Mouse (Mus musculus) layer of hippocampus, adult 11-12 months (tissue): Measurements from ENCODE around the gene Gm21992.

Experiments
- DNase-seq: peaks from one replicate; pipeline ENCODE4 v3.0.0; 2022; ENCODE audit warnings: low spot score

Gm21992 gene

DNA sequence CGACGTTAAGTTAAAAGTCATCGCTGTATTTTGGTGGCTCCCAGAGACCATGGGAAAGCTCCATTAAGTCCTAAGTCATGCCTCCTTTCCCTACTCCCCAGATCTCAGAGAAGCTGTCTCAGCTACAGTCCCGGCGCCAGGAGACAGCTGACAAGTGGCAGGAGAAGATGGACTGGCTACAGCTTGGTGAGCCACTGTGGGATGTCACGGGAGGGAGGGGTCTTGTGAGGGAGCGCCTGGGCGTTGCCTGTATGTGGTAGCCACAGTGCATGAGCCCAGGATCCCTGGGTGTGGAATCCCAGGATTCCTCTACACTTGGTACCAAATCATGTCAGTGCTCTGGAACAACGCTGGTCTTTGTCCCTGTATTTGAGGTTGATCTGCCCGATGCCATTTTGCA is 62.9 kb downstream of the Gm21992 start:
- no peak for DNase-seq

DNA sequence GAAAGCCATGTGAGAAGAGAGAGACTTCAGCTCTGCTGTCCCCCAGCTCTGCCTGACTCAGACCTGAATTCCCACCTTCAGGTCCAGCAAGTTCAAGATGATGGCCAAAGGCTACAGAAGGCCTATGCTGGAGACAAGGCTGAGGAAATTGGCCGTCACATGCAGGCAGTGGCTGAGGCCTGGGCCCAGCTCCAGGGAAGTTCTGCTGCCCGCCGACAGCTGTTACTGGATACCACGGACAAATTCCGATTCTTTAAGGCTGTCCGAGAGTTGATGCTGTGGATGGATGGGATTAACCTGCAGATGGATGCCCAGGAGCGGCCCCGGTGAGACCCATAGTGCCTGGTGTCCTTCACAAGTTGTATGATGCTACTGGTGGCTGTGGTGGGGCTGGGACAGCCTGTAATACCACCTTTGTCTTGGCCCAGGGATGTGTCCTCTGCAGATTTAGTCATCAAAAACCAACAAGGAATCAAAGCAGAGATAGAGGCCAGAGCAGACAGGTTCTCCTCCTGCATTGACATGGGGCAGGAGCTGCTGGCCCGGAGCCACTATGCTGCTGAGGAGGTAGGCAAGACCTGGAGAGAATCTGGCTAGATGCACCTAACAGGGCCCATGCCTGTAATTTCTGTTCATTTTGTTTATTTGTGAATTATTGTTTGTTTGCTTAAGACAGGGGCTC is 63.6 kb downstream of the Gm21992 start:
- DNase-seq: no peak

DNA sequence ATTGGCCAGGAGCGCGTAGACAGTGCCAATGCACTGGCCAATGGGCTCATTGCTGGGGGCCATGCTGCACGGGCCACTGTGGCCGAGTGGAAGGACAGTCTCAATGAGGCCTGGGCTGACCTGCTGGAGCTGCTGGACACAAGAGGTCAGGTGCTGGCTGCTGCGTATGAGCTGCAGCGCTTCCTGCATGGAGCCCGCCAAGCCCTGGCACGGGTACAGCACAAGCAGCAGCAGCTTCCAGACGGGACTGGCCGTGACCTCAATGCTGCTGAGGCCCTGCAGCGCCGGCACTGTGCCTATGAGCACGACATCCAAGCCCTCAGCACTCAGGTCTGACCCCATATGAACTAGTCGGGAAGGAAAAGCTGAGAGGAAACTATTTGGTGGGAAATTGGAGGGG is 64.8 kb downstream of the Gm21992 start:
- DNase-seq: no peak

DNA sequence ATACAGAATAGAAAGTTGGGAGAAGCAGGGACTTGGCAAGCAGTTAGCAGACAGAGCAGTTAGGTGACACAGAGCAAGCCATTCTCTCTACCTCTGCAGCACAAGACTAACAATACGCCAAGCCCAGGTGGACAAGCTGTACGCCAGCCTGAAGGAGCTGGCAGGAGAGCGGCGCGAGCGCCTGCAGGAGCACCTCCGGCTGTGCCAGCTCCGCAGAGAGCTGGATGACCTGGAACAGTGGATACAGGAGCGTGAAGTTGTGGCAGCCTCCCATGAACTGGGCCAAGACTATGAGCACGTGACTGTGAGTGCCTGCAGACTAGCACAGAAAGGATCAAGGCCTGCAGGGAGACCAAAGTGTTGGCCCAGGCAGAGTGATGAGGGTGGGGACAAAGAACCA is 65.7 kb downstream of the Gm21992 start:
- DNase-seq: no peak

DNA sequence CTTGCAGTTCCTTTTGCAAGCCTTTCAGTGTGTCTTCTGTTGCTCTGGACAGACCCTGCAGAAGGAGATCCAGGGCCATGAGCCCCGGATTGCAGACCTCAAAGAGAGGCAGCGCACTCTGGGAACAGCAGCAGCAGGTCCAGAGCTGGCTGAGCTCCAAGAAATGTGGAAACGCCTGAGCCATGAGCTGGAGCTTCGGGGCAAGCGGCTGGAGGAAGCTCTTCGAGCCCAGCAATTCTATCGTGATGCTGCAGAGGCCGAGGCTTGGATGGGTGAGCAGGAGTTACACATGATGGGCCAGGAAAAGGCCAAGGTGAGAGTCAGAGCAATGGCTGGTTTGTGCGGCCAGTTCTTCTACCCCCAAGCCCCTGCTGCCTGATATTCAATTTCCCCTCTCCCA is 66.4 kb downstream of the Gm21992 start:
- DNase-seq: no peak

DNA sequence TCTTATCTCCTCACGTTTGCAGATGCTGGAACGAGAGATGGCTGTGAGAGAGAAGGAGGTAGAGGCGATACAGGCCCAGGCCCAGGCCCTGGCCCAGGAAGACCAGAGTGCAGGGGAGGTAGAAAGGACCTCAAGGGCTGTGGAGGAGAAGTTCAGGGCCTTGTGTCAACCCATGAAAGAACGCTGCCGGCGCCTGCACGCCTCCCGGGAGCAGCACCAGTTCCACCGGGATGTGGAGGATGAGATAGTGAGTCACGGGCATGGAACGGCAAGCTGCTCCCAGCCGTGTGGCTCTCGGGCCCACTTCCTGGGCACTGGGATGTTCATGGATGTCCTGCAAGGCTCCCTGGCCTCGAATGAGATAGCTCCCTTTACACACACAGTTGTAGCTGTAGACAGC is 67.4 kb downstream of the Gm21992 start:
- no peak for DNase-seq

DNA sequence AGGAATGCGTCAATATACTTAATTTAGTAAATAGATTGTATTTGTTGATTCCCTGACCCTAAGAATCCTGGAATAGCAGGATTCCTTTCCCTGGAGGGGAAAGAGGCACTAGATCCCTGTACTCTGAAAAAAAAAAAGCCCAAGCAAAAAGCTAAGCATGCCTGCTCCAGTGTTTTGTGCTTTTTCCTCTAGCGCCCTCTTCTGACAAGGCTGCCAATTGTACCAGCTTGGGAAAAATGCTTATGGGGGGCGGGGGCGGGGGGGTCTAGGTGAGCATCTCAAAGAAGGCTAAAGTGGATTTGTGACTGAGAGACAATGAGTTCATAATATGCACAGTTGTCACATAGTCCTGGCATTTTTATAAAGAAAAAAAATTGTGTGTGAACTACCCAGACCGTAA is 67.9 kb downstream of the Gm21992 start:
- DNase-seq: no peak

DNA sequence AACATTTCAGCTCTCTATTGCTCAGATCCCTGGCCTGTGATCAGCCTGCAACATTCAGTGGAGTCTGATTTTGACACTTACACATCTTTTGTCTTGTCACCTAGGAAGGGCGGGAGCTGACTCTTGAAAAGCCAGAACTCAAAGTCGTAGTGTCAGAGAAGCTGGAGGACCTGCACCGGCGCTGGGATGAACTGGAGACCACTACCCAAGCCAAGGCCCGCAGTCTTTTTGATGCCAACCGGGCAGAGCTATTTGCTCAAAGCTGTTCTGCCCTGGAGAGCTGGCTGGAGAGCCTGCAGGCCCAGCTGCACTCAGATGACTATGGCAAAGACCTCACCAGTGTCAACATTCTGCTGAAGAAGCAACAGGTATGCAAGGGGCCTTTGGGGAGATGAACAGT is 69.2 kb downstream of the Gm21992 start:
- DNase-seq: no peak

DNA sequence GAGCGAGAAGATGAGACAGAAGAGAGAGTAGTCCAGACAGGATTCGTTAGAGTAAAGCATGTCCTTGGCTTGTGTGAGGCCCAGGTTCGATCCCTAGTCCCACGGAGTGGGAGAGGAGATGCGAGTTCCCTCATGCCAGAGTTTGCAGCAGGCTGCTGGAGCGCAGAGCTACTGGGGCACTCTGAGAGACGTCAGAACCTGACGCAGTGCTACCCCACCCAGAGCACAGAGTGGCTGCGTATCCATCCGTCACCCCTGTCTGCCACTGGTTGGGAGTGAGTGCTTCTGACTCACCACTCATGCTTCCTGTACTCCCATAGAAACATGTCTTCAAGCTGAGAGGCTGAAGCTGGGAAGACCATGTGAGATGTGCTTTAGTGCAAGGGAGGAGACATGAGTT is 69.9 kb downstream of the Gm21992 start:
- no peak for DNase-seq

DNA sequence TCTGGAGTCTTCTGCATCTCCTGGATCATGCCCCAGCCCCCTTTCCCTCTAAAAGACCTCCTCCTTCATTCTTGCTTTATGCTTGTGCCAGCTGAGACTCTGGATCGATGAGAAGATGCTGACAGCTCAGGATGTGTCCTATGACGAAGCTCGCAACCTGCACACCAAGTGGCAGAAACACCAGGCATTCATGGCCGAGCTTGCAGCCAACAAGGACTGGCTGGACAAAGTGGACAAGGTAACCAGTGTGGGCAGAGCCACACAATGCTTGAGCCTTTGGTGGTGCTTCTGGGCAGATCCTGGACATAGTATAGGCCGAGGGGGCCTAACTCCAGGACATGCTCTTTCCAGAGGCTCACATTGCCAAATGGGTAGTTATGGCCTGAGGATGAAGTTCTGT is 71.7 kb downstream of the Gm21992 start:
- DNase-seq: no peak

DNA sequence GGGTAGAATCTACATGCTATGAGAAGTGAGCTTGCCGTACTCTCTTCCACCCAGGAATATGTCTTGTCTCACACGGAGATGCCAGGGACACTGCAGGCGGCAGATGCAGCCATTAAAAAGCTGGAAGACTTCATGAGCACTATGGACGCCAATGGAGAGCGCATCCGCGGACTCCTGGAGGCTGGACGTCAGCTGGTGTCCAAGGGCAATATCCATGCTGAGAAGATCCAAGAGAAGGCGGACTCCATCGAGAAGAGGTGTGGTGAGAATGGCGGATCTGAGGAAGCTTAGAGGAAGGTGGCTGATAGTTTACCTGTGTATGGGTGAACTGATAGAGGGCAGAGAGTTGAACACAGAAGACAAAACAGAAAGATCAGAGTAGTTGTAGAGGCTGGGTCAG is 72.4 kb downstream of the Gm21992 start:
- no peak for DNase-seq

DNA sequence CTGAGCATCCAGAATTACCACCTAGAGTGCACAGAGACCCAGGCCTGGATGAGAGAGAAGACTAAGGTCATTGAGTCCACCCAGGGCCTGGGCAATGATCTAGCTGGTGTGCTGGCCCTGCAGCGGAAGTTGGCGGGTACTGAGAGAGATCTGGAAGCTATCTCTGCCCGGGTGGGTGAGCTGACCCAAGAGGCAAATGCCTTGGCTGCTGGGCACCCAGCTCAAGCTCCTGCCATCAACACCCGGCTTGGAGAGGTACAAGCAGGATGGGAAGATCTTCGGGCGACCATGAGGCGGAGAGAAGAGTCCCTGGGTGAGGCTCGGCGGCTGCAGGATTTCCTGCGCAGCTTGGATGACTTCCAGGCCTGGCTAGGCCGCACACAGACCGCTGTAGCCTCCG is 73.5 kb downstream of the Gm21992 start:
- DNase-seq: no peak

DNA sequence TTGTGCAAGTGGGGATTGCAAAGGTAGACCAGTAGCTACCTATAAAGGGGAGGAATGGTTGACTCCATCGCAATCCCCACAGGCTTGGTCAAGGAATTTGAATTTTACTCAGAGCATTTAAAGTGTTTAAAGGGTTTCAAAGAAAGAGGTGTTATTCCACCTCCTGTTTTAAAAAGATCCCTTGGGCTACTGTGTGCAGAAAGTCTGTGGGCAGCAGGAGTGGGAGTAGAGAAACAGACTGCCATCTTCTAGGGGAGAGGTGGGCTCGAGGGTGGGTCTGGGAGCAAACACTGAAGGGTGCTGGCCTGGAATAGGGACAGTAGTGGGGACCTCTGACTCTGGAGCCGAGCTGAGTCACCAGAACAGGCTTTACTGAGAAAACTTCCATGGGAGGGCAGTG is 78.4 kb downstream of the Gm21992 start:
- DNase-seq: no peak

DNA sequence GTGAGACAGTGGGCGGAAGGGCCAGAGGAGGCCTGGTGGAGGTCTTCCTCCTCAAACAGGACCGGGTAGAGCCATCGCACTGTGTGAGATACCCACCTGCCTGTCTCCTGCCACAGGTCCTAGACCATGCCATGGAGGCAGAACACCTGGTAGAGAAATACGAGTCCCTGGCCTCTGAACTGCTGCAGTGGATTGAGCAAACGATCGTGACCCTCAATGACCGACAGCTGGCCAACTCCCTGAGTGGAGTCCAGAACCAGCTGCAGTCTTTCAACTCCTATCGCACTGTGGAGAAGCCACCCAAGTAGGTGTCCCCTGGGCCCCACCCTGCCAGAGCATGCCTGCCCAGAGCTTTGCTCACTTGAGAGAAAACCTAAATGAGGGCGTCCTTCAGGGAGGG is 82.2 kb downstream of the Gm21992 start:
- DNase-seq: no peak

DNA sequence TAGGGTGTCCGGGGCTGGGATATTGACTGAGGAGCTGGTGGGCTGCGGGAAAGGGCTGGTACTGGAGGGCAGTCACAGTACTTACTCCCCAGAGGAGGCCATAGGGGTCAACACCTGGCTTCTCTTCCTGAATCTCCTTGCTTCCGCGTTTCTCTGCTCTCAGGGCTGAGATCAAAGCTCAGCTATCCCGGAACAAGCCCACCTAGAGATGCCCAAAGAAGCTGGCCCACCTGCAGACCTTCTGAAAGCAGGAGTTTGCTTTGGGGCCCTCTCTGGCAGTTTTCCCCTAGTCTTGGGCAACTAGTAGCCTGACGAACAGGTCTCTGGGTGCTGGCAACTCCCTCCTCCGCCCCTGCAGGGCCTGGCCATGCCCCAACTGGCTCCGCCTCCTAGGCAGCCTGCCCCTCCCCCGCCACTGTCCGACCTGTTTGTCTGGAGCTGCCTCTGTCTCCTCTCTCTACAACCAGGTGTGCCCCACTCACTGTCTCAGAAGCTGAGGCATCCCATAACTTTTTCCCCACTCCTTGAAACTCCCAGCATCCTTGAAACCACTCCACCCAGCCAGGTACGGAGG is 90.7 kb downstream of the Gm21992 start:
- DNase-seq: no peak

DNA sequence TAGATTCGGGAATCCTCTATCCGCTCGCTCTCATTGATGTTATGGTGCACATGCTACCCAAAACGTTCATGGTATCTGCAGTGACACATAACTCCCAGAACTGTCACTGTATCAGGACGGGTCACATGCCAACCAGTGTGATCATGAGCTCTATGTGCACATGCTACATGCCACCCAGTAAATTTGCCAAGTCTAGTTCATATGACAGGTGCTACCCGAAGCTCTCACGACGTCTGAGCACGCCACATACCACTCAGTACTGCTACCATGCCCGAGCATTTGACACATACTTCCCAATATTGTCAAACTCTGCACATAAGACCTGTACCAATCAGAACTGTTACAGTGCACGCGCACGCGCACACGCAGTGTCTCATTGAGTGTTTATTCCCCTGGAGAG is 91.3 kb downstream of the Gm21992 start:
- no peak for DNase-seq

DNA sequence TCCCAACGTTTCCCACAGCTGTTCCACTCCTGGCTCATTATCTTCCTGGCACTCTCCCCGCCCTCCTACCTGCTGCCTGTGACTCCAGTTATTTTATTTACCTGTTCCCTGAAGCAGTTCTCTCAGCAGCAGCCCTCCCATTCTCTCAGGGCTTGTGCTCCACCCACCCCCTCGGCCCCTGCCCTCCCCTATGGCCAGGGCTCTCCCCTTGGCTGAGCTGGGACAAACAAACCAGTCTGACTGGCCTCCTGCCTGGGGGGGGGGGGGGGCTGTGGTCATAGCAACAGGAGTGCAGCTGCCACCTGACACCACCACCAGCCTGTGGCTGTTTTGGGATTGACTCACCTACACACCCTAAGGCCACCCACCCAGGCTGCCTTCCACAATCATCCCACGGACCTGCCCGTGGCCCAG is 92.1 kb downstream of the Gm21992 start:
- DNase-seq: no peak

DNA sequence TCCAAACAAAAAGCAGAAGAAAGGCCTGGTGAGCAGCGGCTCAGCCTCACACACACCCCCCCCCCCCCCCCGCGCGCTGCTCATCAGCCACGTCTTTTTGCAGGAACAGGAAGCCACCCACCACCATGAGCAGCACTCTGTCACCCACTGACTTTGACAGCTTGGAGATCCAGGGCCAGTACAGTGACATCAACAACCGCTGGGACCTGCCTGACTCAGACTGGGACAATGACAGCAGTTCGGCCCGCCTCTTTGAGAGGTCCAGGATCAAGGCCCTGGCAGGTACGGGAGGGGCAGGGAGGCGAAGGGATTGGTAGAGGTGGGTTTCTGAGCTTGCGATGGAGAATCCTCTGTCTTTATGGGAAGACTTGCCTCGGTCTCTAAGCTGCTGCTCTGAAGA is 92.7 kb downstream of the Gm21992 start:
- DNase-seq: no peak

DNA sequence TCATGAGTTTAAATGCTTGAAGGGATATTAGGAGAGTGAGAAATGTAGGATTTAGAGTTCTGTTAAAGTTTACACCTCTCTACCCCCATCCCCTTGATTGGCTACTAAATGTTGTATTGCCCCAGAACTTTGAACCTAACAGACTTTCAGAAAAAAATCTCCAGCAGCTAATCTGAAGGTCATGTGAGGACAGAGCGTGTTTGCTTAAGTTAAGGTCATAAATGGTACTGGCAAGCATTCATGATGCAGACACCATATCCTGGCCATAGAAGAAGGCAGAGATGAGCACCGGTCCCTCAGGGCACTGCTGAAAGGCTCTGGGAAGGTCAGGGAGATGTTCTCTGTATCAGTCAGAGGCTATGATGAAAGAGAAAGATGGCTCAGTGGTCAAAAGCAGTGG is 94.1 kb downstream of the Gm21992 start:
- no peak for DNase-seq

DNA sequence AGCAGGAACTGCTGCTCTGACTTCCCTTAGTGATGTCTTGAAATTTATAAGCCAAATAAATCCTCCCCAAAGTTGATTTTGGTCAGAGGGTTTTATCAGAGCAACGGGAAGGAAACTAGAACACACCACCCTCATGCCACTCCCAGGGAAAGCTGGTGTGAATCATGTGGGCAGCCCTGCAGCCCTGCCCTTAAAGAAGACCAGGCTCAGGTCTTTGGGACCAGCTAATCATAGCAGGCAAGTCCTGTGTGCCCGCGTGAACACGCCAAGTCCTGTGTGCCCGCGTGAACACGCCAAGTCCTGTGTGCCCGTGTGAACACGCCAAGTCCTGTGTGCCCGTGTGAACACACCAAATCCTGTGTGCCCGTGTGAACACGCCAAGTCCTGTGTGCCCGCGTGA is 94.7 kb downstream of the Gm21992 start:
- no peak for DNase-seq

DNA sequence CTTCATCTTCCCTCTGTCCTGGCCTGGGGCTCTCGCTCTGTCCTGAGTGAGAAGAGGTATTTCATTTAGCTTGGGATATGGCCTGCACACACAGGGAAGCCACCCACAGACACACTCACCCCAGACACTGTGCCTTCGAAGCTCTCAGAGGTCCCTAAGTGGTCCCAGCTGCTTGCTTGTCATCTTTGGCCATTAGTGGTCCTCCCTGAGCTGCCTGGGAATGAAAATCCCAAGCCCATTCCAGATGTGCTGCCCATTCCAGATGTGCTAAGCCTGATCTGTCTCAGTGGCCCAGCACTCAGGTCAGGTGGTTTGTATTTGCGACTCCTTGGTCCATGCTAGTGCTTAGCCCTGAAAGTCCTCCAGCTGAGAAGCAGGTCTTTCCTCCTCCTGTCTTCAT is 97.5 kb downstream of the Gm21992 start:
- DNase-seq: no peak

DNA sequence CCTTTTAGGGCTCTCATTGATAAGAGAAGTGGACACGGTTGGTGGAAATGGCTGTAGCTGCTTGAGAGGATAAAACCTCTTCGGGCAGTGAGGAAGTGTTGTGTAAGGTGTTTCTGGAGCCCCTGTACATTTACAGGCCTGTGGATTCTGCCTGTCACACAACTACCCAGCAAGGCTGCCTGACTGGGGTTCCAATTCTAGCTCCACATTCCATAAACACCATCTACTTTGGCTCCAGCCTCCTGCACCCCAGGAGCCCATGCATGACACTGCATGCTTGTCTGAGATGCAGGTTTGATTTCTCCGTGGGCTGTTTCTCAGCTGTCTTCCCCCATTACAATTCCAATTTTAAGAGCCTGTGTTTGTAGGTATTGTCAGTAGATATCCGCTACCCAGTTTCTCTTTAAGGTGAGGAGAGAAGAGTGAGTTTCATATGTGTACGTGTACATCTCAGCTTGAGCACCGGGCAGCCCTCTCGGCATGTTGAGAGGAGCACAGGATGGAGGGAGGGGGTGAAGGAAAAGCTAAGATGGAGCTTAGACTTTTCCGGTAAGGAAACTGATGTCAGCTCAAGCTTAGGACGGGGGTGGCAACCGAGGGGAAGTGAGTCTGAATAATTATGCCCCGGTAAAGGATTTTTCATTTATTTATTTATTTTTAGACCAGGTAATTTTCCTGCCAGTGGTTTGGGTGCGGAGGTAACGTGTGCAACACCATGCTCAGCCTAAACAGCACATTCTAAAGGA is 98.5 kb downstream of the Gm21992 start:
- no peak for DNase-seq

DNA sequence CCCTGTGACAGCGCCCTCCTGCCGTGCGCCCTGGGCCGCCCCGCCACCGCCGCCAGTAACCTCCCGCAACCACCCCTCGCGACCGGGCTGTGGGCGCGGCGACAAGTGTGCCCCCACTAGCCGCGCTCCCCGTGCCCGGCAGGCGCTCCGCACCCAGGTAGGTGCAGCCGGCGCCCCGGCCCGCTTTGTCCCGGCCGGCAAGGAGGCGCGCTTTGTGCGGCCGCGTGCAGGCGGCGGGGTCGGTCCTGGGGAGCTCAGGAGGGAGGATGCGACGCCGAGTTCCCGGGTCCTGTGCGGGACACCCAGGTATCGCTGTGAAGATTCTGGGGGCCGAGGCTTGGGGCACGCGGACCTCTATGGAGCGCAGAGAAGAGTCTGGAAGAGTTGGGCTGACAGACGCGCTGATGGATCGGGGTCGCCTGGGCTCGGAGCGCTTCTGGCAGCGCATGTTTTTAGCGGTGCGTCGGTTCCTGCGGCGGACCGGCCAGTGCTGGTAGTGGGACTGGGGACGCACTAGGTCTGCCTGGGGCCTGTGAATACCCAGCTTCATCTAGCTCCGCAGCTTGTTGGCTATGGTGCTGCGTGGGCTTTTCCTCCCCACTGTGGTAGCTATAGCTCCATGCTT is 99.1 kb downstream of the Gm21992 start:
- DNase-seq: no peak
